Mouse (Mus musculus) right cerebral cortex, postnatal 14 days (tissue): ENCODE results near the gene Phf3.
"Not testable (repeated sequence)": the region's sequence is repeated elsewhere in the genome, so short reads cannot be mapped to it uniquely, and the experiment has no call there.

Experiments used
- DNase-seq: peaks from one replicate; pipeline ENCODE4 v3.0.0; 2022

Gene Phf3

DNA sequence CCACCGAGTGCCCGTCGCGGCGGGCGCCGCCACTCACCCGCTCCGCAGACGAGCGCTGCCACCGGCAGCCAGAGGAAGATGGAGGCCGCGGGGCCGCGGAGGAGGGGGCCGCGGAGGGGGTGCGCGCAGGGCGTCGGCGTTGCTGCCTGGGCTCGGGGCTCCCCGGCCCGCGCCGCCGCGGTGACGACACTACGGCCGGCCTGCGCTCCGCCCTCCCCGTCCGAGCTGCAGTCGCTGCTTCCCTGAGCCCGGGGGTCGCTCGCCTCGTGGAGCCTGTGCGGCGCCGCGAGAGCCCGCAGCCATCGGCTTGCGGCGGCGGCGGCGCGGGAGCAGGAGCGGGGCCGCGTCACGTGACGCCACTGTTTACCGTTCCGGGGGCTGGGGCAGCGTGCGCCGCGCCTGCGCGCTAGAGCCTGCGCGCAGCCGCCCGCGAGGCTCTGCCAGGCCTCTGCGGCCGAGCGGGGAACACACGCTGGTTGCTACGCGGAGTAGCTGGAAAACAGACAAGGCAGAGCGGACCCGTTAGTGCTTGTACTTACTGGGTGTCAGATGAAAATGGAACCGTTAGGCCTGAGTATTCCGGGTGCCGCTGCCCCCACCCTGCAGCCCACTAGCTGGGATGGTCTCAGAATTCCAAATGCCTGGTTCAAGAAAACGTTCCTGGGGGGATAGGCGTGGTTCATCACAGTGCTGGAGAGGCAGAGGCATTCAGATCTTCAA is at the start of gene Phf3:
Phf3 (minus strand) TSS at position 381 of the 720 bp plus-strand sequence.
- peak; percentile 85 for DNase-seq

- no peak for DNase-seq
Measured at GRCm38 (mm10) chr1:30922237-30922636, 48.5 kb upstream of the Phf3 start.

GRCm38 (mm10) chr1:30921252-30921651 is 47.5 kb upstream of the Phf3 start:
- DNase-seq: no peak

DNA sequence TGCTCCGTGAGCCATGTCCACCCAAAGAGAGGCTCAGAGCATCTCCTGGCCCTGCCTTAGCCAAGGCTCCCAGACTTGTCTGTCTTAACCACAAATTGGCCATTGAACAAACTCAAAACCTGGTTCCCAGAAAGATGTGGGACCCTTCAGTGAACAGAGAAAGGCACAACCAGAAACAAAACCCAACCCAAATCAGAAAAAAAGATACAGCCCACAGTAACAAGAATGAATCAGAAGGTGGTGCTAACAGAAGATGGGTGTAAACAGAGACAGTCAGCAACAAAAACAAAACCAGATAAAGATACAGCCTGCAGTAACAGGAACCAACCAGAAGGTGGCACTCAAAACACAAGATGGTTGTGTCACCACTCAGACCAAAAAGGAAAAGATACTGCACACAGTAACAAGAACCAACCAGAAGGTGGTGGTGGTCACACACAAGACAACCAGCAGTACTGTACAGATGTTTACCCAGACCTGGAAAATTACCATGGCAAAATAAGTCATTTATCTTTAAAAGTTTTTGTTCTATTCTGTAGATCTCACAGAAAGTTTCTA is 47.0 kb upstream of the Phf3 start:
- DNase-seq: no peak

DNA sequence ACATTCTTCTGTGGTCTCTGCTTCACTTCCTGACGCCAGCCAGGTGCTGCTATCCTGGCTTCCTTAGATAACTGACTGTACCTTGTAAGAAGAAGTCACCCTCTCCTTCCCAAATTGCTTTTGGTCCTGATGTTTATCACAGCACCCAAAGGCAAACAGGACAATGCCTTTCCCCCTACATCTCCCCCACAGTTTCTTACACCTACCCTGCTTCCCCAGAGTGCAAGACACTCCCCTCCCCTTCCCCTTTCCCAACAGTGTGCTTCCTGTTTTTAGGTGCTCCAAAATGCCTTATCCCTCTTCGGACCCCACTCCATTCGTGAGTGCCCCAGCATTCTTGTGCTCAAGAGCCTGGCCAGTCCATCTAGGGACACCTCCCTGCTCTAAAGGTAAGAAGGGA is 36.5 kb upstream of the Phf3 start:
- no peak for DNase-seq

DNA sequence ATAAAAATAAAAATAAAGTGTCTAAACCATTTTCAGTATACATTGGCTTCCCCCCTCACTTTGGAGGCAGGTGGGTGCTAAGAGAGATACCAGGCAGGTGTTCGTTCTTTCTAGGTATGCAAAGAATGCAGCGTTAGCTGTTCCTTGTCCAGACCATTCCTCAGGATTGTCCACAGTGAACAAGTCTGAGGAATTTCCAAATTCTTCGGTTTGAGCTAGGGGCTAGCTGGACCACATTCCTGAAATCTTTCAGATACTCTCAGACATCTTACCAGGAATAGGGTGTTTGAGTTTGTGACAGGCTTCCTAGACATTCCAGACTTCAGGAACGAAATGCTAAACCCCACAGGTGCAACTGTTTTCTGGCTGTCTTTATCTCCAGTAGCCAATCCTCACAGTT is 35.1 kb upstream of the Phf3 start:
- no peak for DNase-seq

DNA sequence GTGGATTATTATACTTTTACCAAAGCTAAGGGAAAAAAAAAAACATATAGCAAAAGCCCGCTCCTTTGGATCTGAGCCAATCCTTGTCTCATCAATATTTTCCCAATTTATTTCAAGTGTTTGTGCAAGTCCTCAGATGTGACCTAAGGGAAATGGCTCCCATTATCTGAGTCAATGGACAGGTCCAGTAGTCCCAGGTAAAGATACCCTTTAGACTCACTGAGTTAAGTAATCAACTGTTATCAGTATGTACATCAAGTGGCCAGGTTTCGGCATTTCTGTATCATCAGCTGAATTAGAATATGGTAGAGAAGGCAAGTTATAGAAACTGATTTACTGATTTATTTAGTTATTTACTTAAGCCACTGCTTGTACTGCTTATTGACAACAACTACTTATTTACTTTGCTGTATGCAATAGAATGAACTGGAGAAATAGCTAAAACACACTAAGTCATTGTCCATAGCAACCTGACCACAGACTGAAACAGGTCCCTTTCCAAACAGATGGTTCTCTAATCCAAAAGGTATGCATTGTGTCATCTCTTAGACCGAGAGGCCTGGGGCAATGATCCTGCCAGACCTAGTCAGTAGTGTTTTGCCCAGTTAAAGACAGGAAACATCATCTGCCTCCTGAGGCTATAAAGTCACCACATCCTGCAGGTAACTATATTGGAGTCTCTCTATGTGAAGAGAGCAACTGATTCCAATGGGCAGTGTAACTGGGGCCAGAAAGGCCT is 29.9 kb upstream of the Phf3 start:
- DNase-seq: no peak

DNA sequence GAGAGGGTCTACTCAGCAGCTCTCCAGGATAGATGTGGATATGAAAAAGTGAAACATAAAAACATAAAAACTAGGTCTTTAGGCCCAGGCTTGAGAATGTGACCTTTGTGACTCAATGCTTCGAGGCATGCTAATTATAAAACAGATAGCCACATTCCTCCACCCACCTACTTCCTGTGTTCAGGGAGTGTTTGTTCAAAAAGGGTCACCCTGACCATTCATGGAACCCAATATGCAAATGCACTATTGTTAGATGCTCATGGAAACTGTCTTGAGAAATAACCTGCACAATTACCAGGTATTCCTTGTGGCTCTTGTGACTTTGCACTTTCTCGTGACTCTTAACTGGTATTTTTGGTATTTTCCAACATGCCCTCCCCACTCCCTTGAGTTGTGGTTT is 25.0 kb upstream of the Phf3 start:
- DNase-seq: no peak

DNA sequence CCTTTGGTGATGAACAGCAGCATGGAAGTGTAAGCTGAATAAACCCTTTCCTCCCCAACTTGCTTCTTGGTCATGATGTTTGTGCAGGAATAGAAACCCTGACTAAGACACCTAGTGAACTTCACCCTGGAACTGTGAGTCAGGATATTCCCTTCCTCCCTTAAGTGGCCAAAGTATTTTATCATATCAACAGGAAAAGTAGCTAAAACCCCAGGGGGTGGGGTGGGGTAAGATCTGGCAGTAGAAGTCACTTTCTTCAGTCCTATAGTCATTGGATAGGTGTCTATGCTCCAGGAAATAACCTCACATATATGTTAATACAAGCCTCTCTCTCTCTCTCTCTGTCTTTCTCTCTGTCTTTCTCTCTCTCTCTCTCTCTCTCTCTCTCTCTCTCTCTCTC is 21.6 kb upstream of the Phf3 start:
- not testable (repeated sequence) for DNase-seq

DNA sequence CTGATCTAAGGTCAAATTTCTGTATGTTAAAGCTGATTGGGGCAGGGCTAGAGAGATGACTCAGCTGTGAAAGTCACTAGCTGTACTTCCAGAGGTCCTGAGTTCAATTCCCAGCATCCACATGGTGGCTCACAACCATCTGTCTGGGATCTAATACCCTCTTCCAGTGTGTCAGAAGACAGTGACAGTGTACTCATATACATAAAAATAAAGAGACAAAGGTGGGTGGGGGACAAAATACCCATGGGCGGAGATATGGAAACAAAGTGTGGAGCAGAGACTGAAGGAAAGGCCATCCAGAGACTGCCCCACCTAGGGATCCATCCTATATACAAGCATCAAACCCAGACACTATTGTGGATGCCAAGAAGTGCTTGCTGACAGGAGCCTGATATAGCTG is 10.1 kb upstream of the Phf3 start:
- DNase-seq: not testable (repeated sequence)

- no peak for DNase-seq
Measured at GRCm38 (mm10) chr1:30875746-30876145, 2.0 kb upstream of the Phf3 start.

GRCm38 (mm10) chr1:30874261-30875131 is 775 bp upstream of the Phf3 start:
- DNase-seq: no peak

GRCm38 (mm10) chr1:30872836-30873540 is 733 bp downstream of the Phf3 start:
- DNase-seq: peak; percentile 45

DNA sequence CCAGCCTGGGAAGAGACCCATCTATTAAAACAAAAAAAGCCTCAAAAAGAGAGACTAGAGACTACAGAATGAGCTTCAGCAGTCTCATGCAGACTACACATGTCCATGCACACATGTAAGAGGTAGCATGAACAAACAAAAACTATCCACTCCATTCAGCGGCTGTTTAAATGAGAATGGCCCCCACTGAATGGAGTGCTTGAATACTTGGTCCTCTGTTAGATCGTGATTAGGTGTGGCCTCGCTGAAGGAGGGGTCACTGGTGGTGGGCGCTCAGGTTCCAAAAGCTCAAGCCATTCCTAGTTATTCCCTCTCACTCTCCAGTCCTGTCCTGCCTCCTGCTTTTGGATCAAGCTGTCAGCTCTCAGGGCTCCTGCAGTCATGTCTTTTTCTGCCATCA is 5.9 kb downstream of the Phf3 start:
- no peak for DNase-seq

DNA sequence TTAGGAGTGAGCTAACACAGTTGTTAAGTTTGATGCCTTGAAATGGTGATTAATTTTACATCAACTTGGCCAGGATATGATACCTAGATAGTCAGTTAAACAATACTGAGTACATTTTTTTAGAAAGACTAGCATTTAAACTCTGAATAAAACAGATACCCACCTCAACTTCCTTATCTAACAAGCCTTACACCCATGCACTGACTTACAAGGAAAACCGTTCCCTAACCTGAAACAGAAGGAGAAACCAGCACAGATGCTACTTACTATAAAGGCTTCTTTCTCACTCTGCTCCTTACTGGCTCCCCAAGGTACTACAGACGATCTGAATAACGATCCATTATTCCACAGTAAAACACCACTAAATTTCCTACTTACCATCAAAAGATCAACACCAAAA is 21.2 kb downstream of the Phf3 start:
- no peak for DNase-seq

DNA sequence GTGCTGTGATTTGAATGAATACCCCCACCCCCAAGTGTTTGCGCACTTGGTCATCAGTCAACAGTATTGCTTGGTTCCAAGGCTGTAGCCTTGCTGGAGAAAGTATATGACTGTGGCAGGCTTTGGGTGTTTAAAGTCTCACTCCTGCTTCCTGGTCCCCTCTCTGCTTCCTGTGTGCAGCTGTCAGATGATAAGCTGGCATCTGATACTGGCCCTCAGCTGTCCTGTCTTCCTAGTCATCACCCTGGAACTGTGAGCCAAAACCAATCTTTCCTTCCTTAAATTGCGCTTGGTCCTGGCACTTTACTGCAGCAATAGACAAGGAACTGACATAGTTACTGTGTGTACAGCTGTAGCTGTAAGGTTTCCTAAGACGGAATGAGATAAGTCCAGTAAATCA is 21.8 kb downstream of the Phf3 start:
- no peak for DNase-seq

DNA sequence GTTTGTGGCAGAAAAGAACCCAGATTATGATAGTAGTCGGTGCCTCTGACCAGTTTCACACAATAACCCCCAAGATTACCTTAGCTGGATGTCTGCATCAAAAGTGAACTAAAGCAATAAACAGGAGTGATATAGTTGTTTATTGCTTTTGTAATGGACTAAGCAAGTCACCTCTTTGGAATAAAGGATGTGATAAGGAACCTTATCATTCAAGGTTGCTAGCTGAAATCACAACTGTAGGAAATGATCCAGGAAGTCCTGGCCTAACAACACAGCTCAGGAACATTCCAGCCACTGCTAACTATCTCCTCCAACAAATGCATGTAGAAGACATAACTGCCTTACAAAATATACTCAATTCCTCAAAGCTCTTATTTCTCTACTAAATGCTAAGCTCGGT is 22.8 kb downstream of the Phf3 start:
- no peak for DNase-seq

DNA sequence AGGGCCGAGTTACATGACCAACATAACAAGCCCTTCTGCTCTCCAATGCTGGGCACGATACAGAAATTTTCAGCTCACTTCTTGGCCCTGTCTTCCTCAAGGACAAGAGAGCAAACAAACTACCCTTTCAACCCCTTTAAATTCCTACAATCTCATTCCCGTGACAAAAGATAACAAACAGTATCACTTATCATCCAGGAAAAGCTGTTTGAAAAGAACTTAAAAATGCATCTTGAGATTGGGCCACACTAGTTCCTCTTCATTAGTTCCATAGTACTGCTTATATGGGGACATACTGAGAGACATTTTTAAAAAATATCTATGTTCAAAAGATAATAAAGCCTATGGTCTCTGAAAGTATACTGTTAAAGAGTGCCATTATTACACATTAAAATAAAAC is 23.8 kb downstream of the Phf3 start:
- DNase-seq: no peak

DNA sequence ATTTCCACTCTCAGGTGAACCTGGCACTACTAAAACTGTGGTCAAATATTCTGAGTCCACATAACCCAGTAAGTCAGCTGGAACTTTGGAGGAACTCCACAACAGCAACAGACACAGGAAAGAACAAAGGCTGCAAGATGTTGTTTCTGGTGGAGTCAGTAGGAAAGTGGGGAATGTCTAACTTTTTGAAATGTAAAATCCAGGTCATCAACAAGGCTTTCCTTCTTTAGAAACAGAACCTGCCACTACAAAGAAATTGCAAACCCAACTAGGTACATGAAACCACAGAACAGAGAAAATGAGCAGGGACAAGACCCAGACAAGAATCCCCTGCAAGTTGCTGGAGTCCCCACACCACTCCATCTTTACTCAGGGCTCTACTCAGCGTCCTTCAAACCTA is 26.0 kb downstream of the Phf3 start:
- no peak for DNase-seq

DNA sequence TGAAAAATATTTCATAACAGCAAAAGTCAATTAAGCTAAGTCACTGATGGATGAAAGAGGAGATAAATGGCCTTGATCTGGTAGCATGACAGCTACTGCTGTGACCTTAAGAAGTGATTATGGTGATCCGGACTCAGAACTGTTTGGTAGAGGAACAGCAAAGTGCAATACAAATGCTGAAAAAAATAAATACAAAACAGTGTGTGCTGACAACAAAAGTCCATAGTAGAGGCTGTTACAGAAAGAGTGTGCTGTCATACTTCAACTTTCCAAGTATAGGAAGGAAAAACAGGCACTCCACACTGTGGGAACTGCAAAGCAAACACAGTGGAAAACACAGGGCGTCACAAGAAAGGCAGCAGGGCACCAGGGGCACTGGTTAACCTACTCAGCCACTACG is 34.1 kb downstream of the Phf3 start:
- DNase-seq: no peak

GRCm38 (mm10) chr1:30835512-30835911 is 38.2 kb downstream of the Phf3 start:
- no peak for DNase-seq

DNA sequence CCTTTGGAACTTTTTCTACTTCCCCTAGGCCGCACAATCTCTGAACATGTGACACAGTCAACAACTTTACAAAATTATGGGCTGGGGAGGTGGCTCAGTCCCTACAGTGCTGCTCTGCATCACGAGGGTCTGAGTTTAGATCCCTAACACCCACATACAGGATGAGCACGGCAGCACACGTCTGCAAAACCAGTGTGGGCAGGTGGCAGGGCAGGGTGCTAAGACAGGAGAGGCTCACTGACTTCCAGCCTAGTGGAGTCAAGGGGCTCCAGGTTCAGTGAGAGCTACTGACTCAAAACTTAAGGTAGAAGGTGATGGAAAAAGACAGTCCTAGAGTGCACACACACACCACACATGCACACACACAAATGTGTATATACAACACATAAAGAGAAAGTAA is 40.9 kb downstream of the Phf3 start:
- DNase-seq: no peak

DNA sequence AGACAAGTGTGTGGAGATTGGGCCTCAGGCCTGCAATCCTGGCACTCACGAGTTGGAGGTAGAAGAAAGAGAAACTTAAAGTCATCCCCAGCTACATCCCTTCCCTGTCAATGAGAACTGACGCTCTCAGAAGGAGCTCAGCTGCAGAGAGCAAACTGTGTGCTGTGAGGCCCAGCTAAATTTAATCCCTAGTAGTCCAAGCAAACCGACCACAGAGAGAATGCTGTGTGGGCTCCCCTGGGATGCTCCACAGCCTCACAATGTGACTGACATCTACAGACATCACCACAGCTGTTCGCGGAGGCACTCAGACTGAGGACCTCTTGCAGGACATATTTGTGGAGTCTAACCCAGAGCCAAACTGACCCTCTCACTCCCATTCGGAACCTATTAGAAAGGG is 54.3 kb downstream of the Phf3 start:
- no peak for DNase-seq
